Mouse (Mus musculus): ENCODE results near the gene Slco4c1. TPM values are rescaled to one million over a fixed set of nuclear protein-coding genes. Genes with fewer than 3 reads are reported as not detected.
A peak's percentile ranks its signal among the peaks of the same experiment; 100 is the strongest.

Slco4c1 gene
- total and polyA plus RNA-seq, 3 experiments, result not detected

- TF ChIP-seq CTCF (IDR thresholded peaks at IDR 0.05 in 2 of 3, conservative IDR thresholded peaks at IDR 0.05 in 1 of 3; ENCODE audit: control insufficient read depth in 1 of 3, insufficient read depth in 1 of 3, low read depth in 2 of 3, low read length in 3 of 3, poor library complexity in 1 of 3, severe bottlenecking in 1 of 3) (no peak), SMC3 (IDR thresholded peaks at IDR 0.05; ENCODE audit: low read depth, low read length) (no peak), CHD1 (IDR thresholded peaks at IDR 0.05; ENCODE audit: low read depth, low read length) (no peak), UBTF (IDR thresholded peaks at IDR 0.05; ENCODE audit: borderline replicate concordance, insufficient read depth, low read depth, low read length) (no peak), BHLHE40 (IDR thresholded peaks at IDR 0.05; ENCODE audit: borderline replicate concordance, low read depth, low read length) (no peak), HCFC1 (IDR thresholded peaks at IDR 0.05; ENCODE audit: low read depth, low read length) (no peak), CHD2 (IDR thresholded peaks at IDR 0.05; ENCODE audit: low read length) (no peak), ETS1 (IDR thresholded peaks at IDR 0.05; ENCODE audit: low read depth, low read length) (no peak), ELF1 (IDR thresholded peaks at IDR 0.05; ENCODE audit: low read depth, low read length) (no peak), MXI1 (IDR thresholded peaks at IDR 0.05; ENCODE audit: low read depth, low read length) (no peak), POLR2A (IDR thresholded peaks at IDR 0.05; ENCODE audit: control insufficient read depth in 1 of 2, insufficient read depth in 1 of 2, low read depth in 1 of 2, low read length in 2 of 2, poor library complexity in 1 of 2) (no peak), NELFE (IDR thresholded peaks at IDR 0.05; ENCODE audit: low read depth, low read length) (no peak)
- H3K4me3 ChIP-seq (ENCODE audit: control insufficient read depth in 1 of 2, insufficient read depth in 1 of 2, low read depth in 2 of 2, low read length in 2 of 2), result no peak overlapping the region
- H3K9ac ChIP-seq (ENCODE audit: control insufficient read depth, low read depth, low read length, poor library complexity, severe bottlenecking), result no peak overlapping the region
- H3K4me1 ChIP-seq (ENCODE audit: control insufficient read depth in 1 of 2, insufficient read depth in 2 of 2, low read length in 2 of 2), result no peaks in the 10 kb centered on the region; a peak in 1 of 4 replicates
- H3K79me2 ChIP-seq (ENCODE audit: control insufficient read depth, insufficient read depth, low read length, poor library complexity), result no peaks in the 10 kb centered on the region
- H3K36me3 ChIP-seq (ENCODE audit: control insufficient read depth in 1 of 2, insufficient read depth in 2 of 2, low read length in 2 of 2), result no peaks in the 10 kb centered on the region; a peak in 1 of 4 replicates
- H3K27ac ChIP-seq (ENCODE audit: control insufficient read depth, low read depth, low read length), result no peak overlapping the region
- H3K9me3 ChIP-seq (replicated peaks; ENCODE audit: insufficient read depth, low read length), result no peaks in the 10 kb centered on the region
- DNase-seq (ENCODE audit: low read depth, low spot score), result no peak
- no peaks in the 10 kb centered on the region for H3K27me3 ChIP-seq (ENCODE audit: control insufficient read depth in 1 of 2, insufficient read depth in 2 of 2, low read length in 2 of 2)
These were observed 66.7 kb downstream of the Slco4c1 start for GRCm38 (mm10) chr1:96805287-96805727.

GRCm38 (mm10) chr1:96801595-96801994 lies 70.4 kb downstream of the Slco4c1 start:
- TF ChIP-seq ZC3H11A (IDR thresholded peaks at IDR 0.05; ENCODE audit: low read depth, low read length) (peak; percentile 93), SMC3 (IDR thresholded peaks at IDR 0.05; ENCODE audit: low read depth, low read length) (peak; percentile 86), RAD21 (IDR thresholded peaks at IDR 0.05; ENCODE audit: low read depth, low read length) (peak; percentile 93), CTCF (IDR thresholded peaks at IDR 0.05 in 2 of 3, conservative IDR thresholded peaks at IDR 0.05 in 1 of 3; ENCODE audit: control insufficient read depth in 1 of 3, insufficient read depth in 1 of 3, low read depth in 2 of 3, low read length in 3 of 3, poor library complexity in 1 of 3, severe bottlenecking in 1 of 3) (peak; percentile 6 to 71 (median 36); a peak in 4 of 6 replicates), UBTF (IDR thresholded peaks at IDR 0.05; ENCODE audit: borderline replicate concordance, insufficient read depth, low read depth, low read length) (no peak), TBP (IDR thresholded peaks at IDR 0.05; ENCODE audit: low read depth, low read length) (no peak), BHLHE40 (IDR thresholded peaks at IDR 0.05; ENCODE audit: borderline replicate concordance, low read depth, low read length) (no peak), ETS1 (IDR thresholded peaks at IDR 0.05; ENCODE audit: low read depth, low read length) (no peak)
- no peak overlapping the region for H3K9ac ChIP-seq (ENCODE audit: control insufficient read depth, low read depth, low read length, poor library complexity, severe bottlenecking)
- no peak overlapping the region for H3K27ac ChIP-seq (ENCODE audit: control insufficient read depth, low read depth, low read length)
- H3K9me3 ChIP-seq (replicated peaks; ENCODE audit: insufficient read depth, low read length), result no peaks in the 10 kb centered on the region
- no peak overlapping the region for H3K4me3 ChIP-seq (ENCODE audit: control insufficient read depth in 1 of 2, insufficient read depth in 1 of 2, low read depth in 2 of 2, low read length in 2 of 2)
- no peaks in the 10 kb centered on the region for H3K79me2 ChIP-seq (ENCODE audit: control insufficient read depth, insufficient read depth, low read length, poor library complexity)
- no peaks in the 10 kb centered on the region for H3K4me1 ChIP-seq (ENCODE audit: control insufficient read depth in 1 of 2, insufficient read depth in 2 of 2, low read length in 2 of 2)
- no peaks in the 10 kb centered on the region for H3K36me3 ChIP-seq (ENCODE audit: control insufficient read depth in 1 of 2, insufficient read depth in 2 of 2, low read length in 2 of 2)
- no peaks in the 10 kb centered on the region for H3K27me3 ChIP-seq (ENCODE audit: control insufficient read depth in 1 of 2, insufficient read depth in 2 of 2, low read length in 2 of 2)
- peak; percentile 77 for DNase-seq (ENCODE audit: low read depth, low spot score)
